Mouse (Mus musculus) embryonic facial prominence, embryonic 12.5 days (tissue): ENCODE data around the gene Acr. TPM values are rescaled to one million over a fixed set of nuclear protein-coding genes. Genes with fewer than 3 reads are reported as not detected.
A peak's percentile ranks its signal among the peaks of the same experiment; 100 is the strongest.

Experiments
- ATAC-seq: fragments of 200-750 bp; cut with Nextera tagmentation; 2 replicates; pipeline ENCODE4 v1.8.0; 2017; ENCODE audit not compliant: insufficient number of reproducible peaks, insufficient read depth, low FRiP score, low TSS enrichment
- H3K27ac ChIP-seq: fragments of 300-500 bp; sonication (generic); 2 replicates; pipeline ENCODE4 v1.5.1; 2016; ENCODE audit warnings: mild to moderate bottlenecking
- H3K27me3 ChIP-seq: fragments of 300-500 bp; sonication (generic); 2 replicates; pipeline ENCODE4 v1.6.1; 2016; ENCODE audit warnings: mild to moderate bottlenecking, moderate library complexity
- H3K36me3 ChIP-seq: fragments of 300-500 bp; sonication (generic); 2 replicates; pipeline ENCODE4 v1.6.1; 2016; ENCODE audit warnings: mild to moderate bottlenecking
- H3K4me1 ChIP-seq: fragments of 300-500 bp; sonication (generic); 2 replicates; pipeline ENCODE4 v1.6.1; 2016
- H3K4me2 ChIP-seq: fragments of 300-500 bp; sonication (generic); replicated peaks from 2 replicates; pipeline ENCODE4 v1.6.1; 2016; ENCODE audit warnings: mild to moderate bottlenecking, moderate library complexity
- H3K4me3 ChIP-seq: fragments of 300-500 bp; sonication (generic); 2 replicates; pipeline ENCODE4 v1.5.1; 2016; ENCODE audit warnings: mild to moderate bottlenecking
- H3K9ac ChIP-seq: fragments of 300-500 bp; sonication (generic); 2 replicates; pipeline ENCODE4 v1.6.1; 2016; ENCODE audit warnings: mild to moderate bottlenecking, moderate library complexity
- H3K9me3 ChIP-seq: fragments of 300-500 bp; sonication (generic); 2 replicates; pipeline ENCODE4 v1.6.1; 2016; ENCODE audit warnings: mild to moderate bottlenecking, moderate library complexity
- WGBS: fragments of 180-500 bp; shearing (Covaris S2); methylation state at CpG from one replicate; pipeline ENCODE4 v1.1.7; 2016; 5-methylcytosine and 5-hydroxymethylcytosine counted together
- polyA plus RNA-seq: library from polyadenylated mRNA; unstranded; fragments of >200 nt; fragmentation: Nextera tagmentation; extraction: Ambion mirVana; gene quantifications from 2 replicates; pipeline ENCODE4 v1.2.1, GENCODE M21; 2016

Gene Acr
- polyA plus RNA-seq, 1 experiment from 2014 or later: 0.23 TPM

DNA sequence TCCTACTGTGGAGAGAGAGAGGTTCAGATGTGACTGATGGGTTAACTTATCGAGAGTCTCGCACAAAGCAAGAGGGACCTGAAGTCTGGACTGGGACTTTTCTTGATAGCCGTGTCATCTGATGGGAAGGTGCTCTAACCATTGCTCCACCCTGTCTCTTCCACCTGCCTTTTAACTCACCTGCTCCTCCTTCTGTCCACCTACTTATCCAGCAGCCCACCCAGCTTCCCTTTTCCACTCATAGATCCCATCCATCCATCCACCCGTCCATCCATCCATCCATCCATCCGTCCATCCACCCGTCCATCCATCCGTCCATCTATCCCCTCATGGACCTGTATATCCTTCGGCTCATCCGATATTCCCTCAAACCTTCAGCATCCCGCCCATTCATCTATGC is 39.2 kb upstream of the Acr start:
- 91% methylated on average over 10 of the region's 10 CpGs for WGBS
- no peak overlapping the region for H3K27ac ChIP-seq
- H3K9me3 ChIP-seq: no peaks in the 10 kb centered on the region

DNA sequence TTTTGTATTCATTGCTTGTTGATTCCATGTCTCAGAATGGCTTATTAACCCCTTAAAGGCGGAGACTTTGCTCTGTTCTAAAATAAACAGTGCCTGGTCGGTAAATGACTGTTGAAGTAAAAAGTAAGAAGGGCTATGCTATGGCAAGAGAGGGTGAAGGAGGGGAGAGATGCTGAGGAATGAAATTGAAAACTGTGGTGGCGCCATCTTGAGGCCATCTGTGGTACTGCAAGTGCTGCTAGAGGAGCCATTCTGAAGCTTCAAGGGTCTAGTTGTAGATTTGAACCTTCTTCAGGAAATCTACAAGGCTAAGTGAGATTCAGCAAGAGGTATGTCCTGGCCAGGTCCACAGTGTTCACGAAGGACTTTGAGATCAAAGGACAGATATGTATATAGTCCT is 37.8 kb upstream of the Acr start:
- H3K4me3 ChIP-seq: no peak overlapping the region
- no peak for ATAC-seq
- H3K36me3 ChIP-seq: no peaks in the 10 kb centered on the region; the same call in 1 of the 2 replicates
- H3K9me3 ChIP-seq: no peaks in the 10 kb centered on the region
- H3K27me3 ChIP-seq: peaks cover 6% of the 10 kb centered on the region; the same call in 1 of the 2 replicates
- H3K27ac ChIP-seq: no peak overlapping the region
- WGBS: 5% methylated on average over 4 of the region's 4 CpGs
- H3K4me2 ChIP-seq: no peak overlapping the region
- H3K4me1 ChIP-seq: peaks cover 10% of the 10 kb centered on the region
- no peak overlapping the region for H3K9ac ChIP-seq

More for the DNA sequence above, 39.2 kb upstream of the Acr start:
- Histone ChIP-seq H3K27me3 (peaks cover 20% of the 10 kb centered on the region), H3K9ac (no peak overlapping the region), H3K4me3 (no peak overlapping the region), H3K36me3 (no peaks in the 10 kb centered on the region), H3K4me1 (peaks cover 20% of the 10 kb centered on the region), H3K4me2 (no peak overlapping the region)
- ATAC-seq: no peak

DNA sequence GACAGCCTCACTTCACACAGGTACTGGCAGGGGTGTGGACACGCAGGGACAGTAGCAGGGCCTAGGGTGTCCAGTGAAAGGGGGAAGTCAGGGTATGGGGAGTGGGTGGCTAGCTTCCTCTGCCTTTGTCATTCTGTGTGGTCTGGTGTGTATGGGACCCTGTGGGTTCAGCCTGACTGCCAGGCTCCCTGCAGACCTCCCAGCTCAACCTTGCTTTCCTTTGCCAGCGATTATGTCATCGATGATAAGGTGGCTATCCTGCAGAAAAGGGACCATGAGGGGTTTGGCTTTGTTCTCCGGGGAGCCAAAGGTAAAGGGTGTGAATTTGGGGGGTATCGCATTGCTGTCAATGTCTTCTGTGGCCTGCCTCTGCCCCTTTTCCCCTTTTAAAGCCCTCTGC is 36.7 kb upstream of the Acr start:
- Histone ChIP-seq H3K27me3 (peaks cover 2% of the 10 kb centered on the region; the same call in 1 of the 2 replicates), H3K36me3 (no peaks in the 10 kb centered on the region; the same call in 1 of the 2 replicates), H3K4me1 (peaks cover 10% of the 10 kb centered on the region), H3K9ac (no peak overlapping the region), H3K9me3 (no peaks in the 10 kb centered on the region), H3K4me3 (no peak overlapping the region), H3K4me2 (no peak overlapping the region), H3K27ac (no peak overlapping the region)
- 89% methylated on average over 5 of the region's 5 CpGs for WGBS
- ATAC-seq: no peak

DNA sequence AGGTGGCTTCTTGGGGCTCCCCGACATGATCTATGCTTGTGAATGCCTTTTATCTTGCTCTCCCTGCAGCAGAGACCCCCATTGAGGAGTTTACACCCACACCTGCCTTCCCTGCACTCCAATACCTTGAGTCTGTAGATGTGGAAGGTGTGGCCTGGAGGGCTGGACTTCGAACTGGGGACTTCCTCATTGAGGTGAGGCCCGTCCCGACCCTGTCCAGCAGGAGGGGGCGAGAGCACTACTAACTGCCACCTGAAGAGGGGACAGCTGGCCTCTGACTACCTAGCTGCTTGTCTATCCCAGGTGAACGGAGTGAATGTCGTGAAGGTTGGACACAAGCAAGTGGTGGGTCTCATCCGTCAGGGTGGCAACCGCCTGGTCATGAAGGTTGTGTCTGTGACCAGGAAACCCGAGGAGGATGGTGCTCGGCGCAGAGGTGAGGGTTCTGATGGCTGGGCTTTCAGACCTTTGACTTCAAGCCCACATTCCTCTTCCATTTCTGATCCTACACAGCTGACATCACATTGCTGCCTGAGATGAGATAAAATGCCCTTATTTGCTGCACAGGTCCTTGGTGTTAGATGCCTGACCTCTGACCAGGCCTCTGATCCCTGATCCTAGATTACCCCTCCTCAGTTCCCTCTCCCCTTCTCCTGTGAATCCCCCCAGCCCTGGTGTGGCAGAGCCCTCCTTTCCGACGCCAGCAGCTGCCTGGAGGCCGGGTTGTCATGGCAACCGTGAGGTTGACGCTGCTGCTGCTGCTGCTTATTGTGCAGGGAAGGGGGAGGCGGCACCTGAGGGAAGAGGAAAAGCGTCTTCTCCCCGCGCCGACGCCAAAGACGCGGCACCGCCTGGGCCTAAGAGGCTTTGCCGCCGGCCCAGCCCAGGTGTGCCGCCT is 35.9 kb upstream of the Acr start:
- Histone ChIP-seq H3K4me3 (peak overlapping the region; percentile 25), H3K27me3 (peaks cover 2% of the 10 kb centered on the region; the same call in 1 of the 2 replicates), H3K36me3 (no peaks in the 10 kb centered on the region; the same call in 1 of the 2 replicates), H3K4me2 (peak overlapping the region; percentile 48), H3K27ac (no peak overlapping the region), H3K9me3 (no peaks in the 10 kb centered on the region), H3K4me1 (peaks cover 10% of the 10 kb centered on the region), H3K9ac (peak overlapping the region; percentile 41; the same call in 1 of the 2 replicates)
- peak; percentile 37; the same call in 1 of the 2 replicates for ATAC-seq
- WGBS: 17% methylated on average over 28 of the region's 29 CpGs

DNA sequence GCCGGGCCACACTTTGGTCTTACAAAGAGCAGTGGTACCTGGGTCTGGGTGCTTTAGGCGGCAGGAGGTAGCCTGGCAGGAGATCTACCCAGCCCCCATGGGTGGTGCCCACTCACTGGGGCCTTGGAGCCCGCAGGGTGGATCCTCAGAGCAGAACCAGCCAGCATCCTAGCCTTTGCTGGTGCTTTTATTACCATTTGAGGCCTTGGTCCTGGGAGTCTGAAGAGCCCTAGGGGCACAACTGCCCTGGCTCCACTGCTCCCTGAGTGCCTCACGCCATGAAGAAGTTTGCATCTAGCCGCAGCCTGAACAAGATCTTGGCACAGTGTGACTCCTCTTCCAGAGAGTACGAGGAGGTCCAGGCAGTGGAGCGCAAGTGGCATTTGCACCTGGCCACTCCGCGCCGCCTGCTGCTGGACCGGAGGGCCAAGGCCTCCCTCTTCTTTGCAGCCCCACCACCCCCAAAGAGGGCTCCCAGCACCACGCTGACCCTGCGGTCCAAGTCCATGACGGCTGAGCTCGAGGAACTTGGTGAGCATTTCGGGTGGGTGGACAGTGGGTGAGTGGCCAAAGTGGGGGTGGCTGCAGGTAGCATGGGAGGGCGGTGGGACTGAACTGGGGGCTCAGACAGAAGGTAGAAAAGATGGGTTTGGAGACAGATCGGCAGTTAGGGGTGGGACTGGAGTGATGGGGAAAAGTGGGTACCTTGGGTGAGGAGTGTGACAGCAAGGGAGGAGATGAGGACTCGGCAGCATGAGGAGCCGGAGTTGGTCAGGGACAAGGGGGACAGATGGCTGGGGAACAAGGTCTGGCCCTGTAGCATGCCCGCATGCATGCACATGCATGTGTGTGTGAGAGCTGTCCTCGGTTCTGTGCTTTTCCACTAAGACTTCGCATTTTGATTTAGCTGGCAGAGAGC is 34.9 kb upstream of the Acr start:
- Histone ChIP-seq H3K9me3 (no peaks in the 10 kb centered on the region), H3K4me3 (peak overlapping the region; percentile 25), H3K4me2 (peak overlapping the region; percentile 48), H3K27me3 (peaks cover 2% of the 10 kb centered on the region; the same call in 1 of the 2 replicates), H3K9ac (peak overlapping the region; percentile 41; the same call in 1 of the 2 replicates), H3K36me3 (peaks cover 3% of the 10 kb centered on the region; the same call in 1 of the 2 replicates), H3K4me1 (peaks cover 10% of the 10 kb centered on the region), H3K27ac (no peak overlapping the region)
- peak; percentile 30; the same call in 1 of the 2 replicates for ATAC-seq
- WGBS: 73% methylated on average over 23 of the region's 23 CpGs

DNA sequence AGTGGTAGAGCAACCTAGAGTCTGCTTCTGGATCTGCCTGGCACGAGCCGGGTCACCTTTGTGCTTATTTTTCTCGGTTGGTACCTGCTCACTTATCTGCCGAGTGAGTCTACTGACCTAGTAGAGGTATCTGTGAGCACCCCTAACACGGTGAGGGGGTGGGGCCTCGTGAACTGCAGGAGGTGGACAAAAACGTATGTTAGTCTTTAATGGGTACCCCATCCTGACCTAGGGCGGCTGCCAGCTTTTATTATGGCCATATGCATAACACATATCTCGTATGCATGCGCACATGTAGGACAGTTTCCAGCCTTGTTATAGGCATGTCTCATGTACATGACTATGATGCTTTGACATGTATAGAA is 34.3 kb upstream of the Acr start:
- H3K4me1 ChIP-seq: peaks cover 10% of the 10 kb centered on the region
- no peak for ATAC-seq
- H3K4me2 ChIP-seq: no peak overlapping the region
- H3K27ac ChIP-seq: no peak overlapping the region
- H3K36me3 ChIP-seq: peaks cover 3% of the 10 kb centered on the region; the same call in 1 of the 2 replicates
- H3K27me3 ChIP-seq: peaks cover 2% of the 10 kb centered on the region; the same call in 1 of the 2 replicates
- H3K4me3 ChIP-seq: no peak overlapping the region
- no peaks in the 10 kb centered on the region for H3K9me3 ChIP-seq
- H3K9ac ChIP-seq: no peak overlapping the region
- WGBS: 86% methylated on average over 10 of the region's 10 CpGs

DNA sequence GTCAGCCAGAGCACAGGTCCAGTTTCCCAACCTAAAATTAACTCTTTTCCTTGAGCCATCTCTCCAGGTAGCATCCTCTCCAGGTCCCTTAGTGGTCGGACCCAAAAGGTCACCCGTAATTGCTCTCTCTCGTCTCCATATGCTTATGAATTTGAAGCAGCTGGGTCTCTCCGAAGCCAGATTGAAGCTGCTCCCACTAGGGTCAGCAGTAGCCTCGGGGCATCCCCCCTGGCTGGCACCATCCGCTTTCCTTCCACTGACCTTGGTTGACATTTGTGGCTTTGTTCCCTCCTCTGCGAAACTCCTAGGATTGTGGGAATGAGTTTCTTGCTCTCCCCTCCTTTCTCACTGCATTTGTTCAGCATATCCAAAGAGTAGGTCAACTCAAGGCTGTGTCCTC is 24.0 kb upstream of the Acr start:
- H3K9ac ChIP-seq: no peak overlapping the region
- H3K27me3 ChIP-seq: peaks cover 28% of the 10 kb centered on the region
- no peaks in the 10 kb centered on the region for H3K9me3 ChIP-seq
- H3K4me1 ChIP-seq: peaks cover 10% of the 10 kb centered on the region
- no peak overlapping the region for H3K4me3 ChIP-seq
- ATAC-seq: no peak
- no peak overlapping the region for H3K4me2 ChIP-seq
- peaks cover 38% of the 10 kb centered on the region for H3K36me3 ChIP-seq
- H3K27ac ChIP-seq: no peak overlapping the region
- 70% methylated on average over 7 of the region's 7 CpGs for WGBS

DNA sequence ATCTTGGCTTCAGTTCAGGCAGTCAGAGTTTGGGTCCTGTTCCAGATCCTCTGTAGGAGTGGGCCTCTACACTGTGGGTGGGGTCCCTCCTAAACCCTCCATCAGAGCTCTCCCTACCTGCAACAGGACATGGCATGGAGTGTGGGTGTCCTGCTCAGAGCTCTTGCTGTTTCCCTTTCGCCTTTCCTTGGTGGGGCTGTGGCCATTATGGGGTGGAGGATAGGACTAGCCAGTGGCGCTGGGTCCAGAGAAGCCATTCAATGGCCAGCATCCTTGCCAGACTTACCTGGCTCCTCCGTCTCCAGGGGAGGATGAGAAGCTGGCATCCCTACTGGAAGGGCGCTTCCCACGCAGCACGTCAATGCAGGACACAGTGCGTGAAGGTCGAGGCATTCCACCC is 20.8 kb upstream of the Acr start:
- peak overlapping the region; percentile 12; the same call in 1 of the 2 replicates for H3K9ac ChIP-seq
- H3K9me3 ChIP-seq: no peaks in the 10 kb centered on the region
- ATAC-seq: no peak
- H3K4me2 ChIP-seq: peak overlapping the region; percentile 54
- H3K4me3 ChIP-seq: peak overlapping the region; percentile 27
- no peak overlapping the region for H3K27ac ChIP-seq
- WGBS: 44% methylated on average over 8 of the region's 8 CpGs
- peaks cover 32% of the 10 kb centered on the region for H3K27me3 ChIP-seq
- H3K4me1 ChIP-seq: peaks cover 10% of the 10 kb centered on the region
- H3K36me3 ChIP-seq: peaks cover 46% of the 10 kb centered on the region

DNA sequence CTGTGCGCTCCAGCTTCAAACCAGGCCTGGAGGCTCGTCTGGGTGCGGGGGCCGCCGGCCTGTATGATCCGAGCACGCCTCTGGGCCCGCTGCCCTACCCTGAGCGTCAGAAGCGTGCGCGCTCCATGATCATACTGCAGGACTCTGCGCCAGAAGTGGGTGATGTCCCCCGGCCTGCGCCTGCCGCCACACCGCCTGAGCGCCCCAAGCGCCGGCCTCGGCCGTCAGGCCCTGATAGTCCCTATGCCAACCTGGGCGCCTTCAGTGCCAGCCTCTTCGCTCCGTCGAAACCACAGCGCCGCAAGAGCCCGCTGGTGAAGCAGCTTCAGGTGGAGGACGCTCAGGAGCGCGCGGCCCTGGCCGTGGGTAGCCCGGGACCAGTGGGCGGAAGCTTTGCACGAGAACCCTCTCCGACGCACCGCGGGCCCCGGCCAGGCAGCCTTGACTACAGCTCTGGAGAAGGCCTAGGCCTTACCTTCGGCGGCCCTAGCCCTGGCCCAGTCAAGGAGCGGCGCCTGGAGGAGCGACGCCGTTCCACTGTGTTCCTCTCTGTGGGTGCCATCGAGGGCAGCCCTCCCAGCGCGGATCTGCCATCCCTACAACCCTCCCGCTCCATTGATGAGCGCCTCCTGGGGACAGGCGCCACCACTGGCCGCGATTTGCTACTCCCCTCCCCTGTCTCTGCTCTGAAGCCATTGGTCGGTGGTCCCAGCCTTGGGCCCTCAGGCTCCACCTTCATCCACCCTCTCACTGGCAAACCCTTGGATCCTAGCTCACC is 20.1 kb upstream of the Acr start:
- Histone ChIP-seq H3K4me2 (peak overlapping the region; percentile 54), H3K27me3 (peaks cover 32% of the 10 kb centered on the region), H3K4me1 (peaks cover 10% of the 10 kb centered on the region), H3K4me3 (peak overlapping the region; percentile 27), H3K27ac (no peak overlapping the region), H3K9ac (peak overlapping the region; percentile 12; the same call in 1 of the 2 replicates), H3K9me3 (no peaks in the 10 kb centered on the region), H3K36me3 (peaks cover 41% of the 10 kb centered on the region)
- 6% methylated on average over 58 of the region's 58 CpGs for WGBS
- ATAC-seq: peak; percentile 53

DNA sequence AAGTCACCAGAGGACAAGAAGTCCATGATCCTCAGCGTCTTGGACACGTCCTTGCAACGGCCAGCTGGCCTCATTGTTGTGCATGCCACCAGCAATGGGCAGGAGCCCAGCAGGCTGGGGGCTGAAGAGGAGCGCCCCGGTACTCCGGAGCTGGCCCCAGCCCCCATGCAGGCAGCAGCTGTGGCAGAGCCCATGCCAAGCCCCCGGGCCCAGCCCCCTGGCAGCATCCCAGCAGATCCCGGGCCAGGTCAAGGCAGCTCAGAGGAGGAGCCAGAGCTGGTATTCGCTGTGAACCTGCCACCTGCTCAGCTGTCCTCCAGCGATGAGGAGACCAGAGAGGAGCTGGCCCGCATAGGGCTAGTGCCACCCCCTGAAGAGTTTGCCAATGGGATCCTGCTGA is 19.3 kb upstream of the Acr start:
- Histone ChIP-seq H3K9me3 (no peaks in the 10 kb centered on the region), H3K4me3 (no peak overlapping the region), H3K27ac (no peak overlapping the region), H3K9ac (no peak overlapping the region), H3K4me2 (peak overlapping the region; percentile 54), H3K36me3 (peaks cover 35% of the 10 kb centered on the region), H3K27me3 (peaks cover 32% of the 10 kb centered on the region), H3K4me1 (peaks cover 10% of the 10 kb centered on the region)
- ATAC-seq: no peak
- WGBS: 37% methylated on average over 11 of the region's 11 CpGs

DNA sequence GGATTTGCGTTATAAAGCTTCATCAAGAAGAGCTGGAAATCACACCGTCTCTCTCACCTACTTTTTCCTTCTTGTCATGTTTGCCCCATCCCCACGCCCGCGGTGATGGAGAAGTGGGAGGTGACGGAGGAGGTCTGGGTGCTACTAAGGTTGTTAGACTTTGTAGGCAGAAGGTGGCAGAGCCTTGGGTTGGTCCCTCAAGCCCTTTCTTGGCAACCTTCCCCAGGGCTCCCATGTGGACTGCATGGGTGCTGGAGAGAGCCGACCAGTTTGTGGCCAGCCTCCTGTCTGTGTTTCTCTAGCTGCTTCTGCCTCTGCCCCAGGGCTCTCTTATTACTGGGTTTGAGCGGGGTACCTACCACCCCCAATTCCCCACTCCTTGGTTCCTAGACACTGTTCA is 17.6 kb upstream of the Acr start:
- H3K4me1 ChIP-seq: peaks cover 10% of the 10 kb centered on the region
- no peak overlapping the region for H3K4me2 ChIP-seq
- H3K4me3 ChIP-seq: no peak overlapping the region
- 90% methylated on average over 8 of the region's 8 CpGs for WGBS
- peaks cover 40% of the 10 kb centered on the region for H3K27me3 ChIP-seq
- no peaks in the 10 kb centered on the region for H3K9me3 ChIP-seq
- ATAC-seq: no peak
- H3K27ac ChIP-seq: no peak overlapping the region
- peaks cover 28% of the 10 kb centered on the region for H3K36me3 ChIP-seq
- no peak overlapping the region for H3K9ac ChIP-seq
